Mouse (Mus musculus) hindbrain, embryonic 10.5 days (tissue): ENCODE results near the gene Dclk1. TPM values are rescaled to one million over a fixed set of nuclear protein-coding genes. Genes with fewer than 3 reads are reported as not detected.

Source experiments
- DNase-seq: peaks from one replicate; pipeline ENCODE4 v3.0.0-alpha.2; 2017; ENCODE audit warnings: low spot score
- H3K27ac ChIP-seq: fragments of 300-500 bp; sonication (generic); 2 replicates; pipeline ENCODE4 v1.5.1; 2016; ENCODE audit warnings: mild to moderate bottlenecking, moderate library complexity
- H3K27me3 ChIP-seq: fragments of 300-500 bp; sonication (generic); 2 replicates; pipeline ENCODE4 v1.6.1; 2016; ENCODE audit warnings: mild to moderate bottlenecking; ENCODE audit not compliant: poor library complexity, insufficient read depth, severe bottlenecking
- H3K36me3 ChIP-seq: fragments of 300-500 bp; sonication (generic); 2 replicates; pipeline ENCODE4 v1.6.1; 2016; ENCODE audit warnings: mild to moderate bottlenecking, moderate library complexity
- H3K4me1 ChIP-seq: fragments of 300-500 bp; sonication (generic); replicated peaks from 2 replicates; pipeline ENCODE4 v1.6.1; 2016; ENCODE audit warnings: mild to moderate bottlenecking
- H3K4me3 ChIP-seq: fragments of 300-500 bp; sonication (generic); 2 replicates; pipeline ENCODE4 v1.5.1; 2016; ENCODE audit warnings: mild to moderate bottlenecking, moderate library complexity
- H3K9me3 ChIP-seq: fragments of 300-500 bp; sonication (generic); 2 replicates; pipeline ENCODE4 v1.6.1; 2016; ENCODE audit warnings: mild to moderate bottlenecking, moderate library complexity
- WGBS: fragments of 180-500 bp; shearing (Covaris S2); methylation state at CpG from one replicate; pipeline ENCODE4 v1.1.7; 2016; 5-methylcytosine and 5-hydroxymethylcytosine counted together
- polyA plus RNA-seq: library from polyadenylated mRNA; unstranded; fragments of >200 nt; fragmentation: Nextera tagmentation; extraction: Ambion mirVana; gene quantifications from 2 replicates; pipeline ENCODE4 v1.2.1, GENCODE M21; 2016

The Dclk1 gene
- polyA plus RNA-seq, 1 experiment from 2014 or later, result 81.6 TPM

GRCm38 (mm10) chr3:55535591-55536200 lies 293.5 kb downstream of the Dclk1 start:
- no peak overlapping the region for H3K4me3 ChIP-seq
- H3K27ac ChIP-seq, result no peak overlapping the region
- 90% methylated on average over 9 of the region's 9 CpGs for WGBS
- DNase-seq, result no peak
- no peaks in the 10 kb centered on the region for H3K27me3 ChIP-seq
- H3K36me3 ChIP-seq, result no peaks in the 10 kb centered on the region
- peaks cover 24% of the 10 kb centered on the region for H3K4me1 ChIP-seq
- no peaks in the 10 kb centered on the region for H3K9me3 ChIP-seq

- Histone ChIP-seq H3K9me3 (no peaks in the 10 kb centered on the region), H3K36me3 (no peaks in the 10 kb centered on the region), H3K27me3 (no peaks in the 10 kb centered on the region), H3K27ac (no peak overlapping the region), H3K4me3 (no peak overlapping the region), H3K4me1 (peaks cover 26% of the 10 kb centered on the region)
- DNase-seq, result no peak
- WGBS, result 65% methylated on average over 6 of the region's 6 CpGs
These were observed 294.7 kb downstream of the Dclk1 start for GRCm38 (mm10) chr3:55536901-55537300.

- H3K9me3 ChIP-seq, result no peaks in the 10 kb centered on the region
- WGBS, result 67% methylated on average over 5 of the region's 5 CpGs
- H3K36me3 ChIP-seq, result no peaks in the 10 kb centered on the region
- no peak overlapping the region for H3K4me3 ChIP-seq
- no peak overlapping the region for H3K27ac ChIP-seq
- H3K4me1 ChIP-seq, result peaks cover 34% of the 10 kb centered on the region
- no peaks in the 10 kb centered on the region for H3K27me3 ChIP-seq
- no peak for DNase-seq
These were observed 295.6 kb downstream of the Dclk1 start for GRCm38 (mm10) chr3:55537714-55538113.

- H3K9me3 ChIP-seq, result no peaks in the 10 kb centered on the region
- H3K36me3 ChIP-seq, result no peaks in the 10 kb centered on the region
- no peak overlapping the region for H3K27ac ChIP-seq
- no peak for DNase-seq
- H3K27me3 ChIP-seq, result no peaks in the 10 kb centered on the region
- no peak overlapping the region for H3K4me3 ChIP-seq
- peaks cover 47% of the 10 kb centered on the region for H3K4me1 ChIP-seq
- 77% methylated on average over 4 of the region's 4 CpGs for WGBS
These were observed 297.2 kb downstream of the Dclk1 start for GRCm38 (mm10) chr3:55539400-55539799.

GRCm38 (mm10) chr3:55539811-55540293 lies 297.7 kb downstream of the Dclk1 start:
- 85% methylated on average over 12 of the region's 12 CpGs for WGBS
- no peaks in the 10 kb centered on the region for H3K27me3 ChIP-seq
- H3K36me3 ChIP-seq, result no peaks in the 10 kb centered on the region
- no peak for DNase-seq
- no peak overlapping the region for H3K27ac ChIP-seq
- no peak overlapping the region for H3K4me3 ChIP-seq
- peaks cover 51% of the 10 kb centered on the region for H3K4me1 ChIP-seq
- no peaks in the 10 kb centered on the region for H3K9me3 ChIP-seq

GRCm38 (mm10) chr3:55540406-55541140 lies 298.4 kb downstream of the Dclk1 start:
- Histone ChIP-seq H3K4me3 (no peak overlapping the region), H3K27ac (no peak overlapping the region), H3K9me3 (no peaks in the 10 kb centered on the region), H3K27me3 (no peaks in the 10 kb centered on the region), H3K4me1 (peaks cover 52% of the 10 kb centered on the region), H3K36me3 (no peaks in the 10 kb centered on the region)
- WGBS, result 91% methylated on average over 6 of the region's 6 CpGs
- no peak for DNase-seq

GRCm38 (mm10) chr3:55541799-55542198 lies 299.6 kb downstream of the Dclk1 start:
- no peaks in the 10 kb centered on the region for H3K27me3 ChIP-seq
- peak overlapping the region; percentile 70 for H3K27ac ChIP-seq
- H3K36me3 ChIP-seq, result no peaks in the 10 kb centered on the region
- H3K4me1 ChIP-seq, result peaks cover 49% of the 10 kb centered on the region
- no peak overlapping the region for H3K4me3 ChIP-seq
- DNase-seq, result no peak
- H3K9me3 ChIP-seq, result no peaks in the 10 kb centered on the region
- 89% methylated on average over 1 of the region's 1 CpGs for WGBS

- Histone ChIP-seq H3K27ac (peak overlapping the region; percentile 70), H3K4me1 (peaks cover 46% of the 10 kb centered on the region), H3K9me3 (no peaks in the 10 kb centered on the region), H3K4me3 (no peak overlapping the region), H3K36me3 (no peaks in the 10 kb centered on the region), H3K27me3 (no peaks in the 10 kb centered on the region)
- 7% methylated on average over 8 of the region's 8 CpGs for WGBS
- DNase-seq, result peak; percentile 56
These were observed 300.1 kb downstream of the Dclk1 start for GRCm38 (mm10) chr3:55542310-55542709.

GRCm38 (mm10) chr3:55542947-55543346 lies 300.8 kb downstream of the Dclk1 start:
- H3K36me3 ChIP-seq, result no peaks in the 10 kb centered on the region
- H3K27ac ChIP-seq, result peak overlapping the region; percentile 70
- 80% methylated on average over 16 of the region's 16 CpGs for WGBS
- no peak overlapping the region for H3K4me3 ChIP-seq
- no peaks in the 10 kb centered on the region for H3K27me3 ChIP-seq
- H3K9me3 ChIP-seq, result no peaks in the 10 kb centered on the region
- no peak for DNase-seq
- peaks cover 40% of the 10 kb centered on the region for H3K4me1 ChIP-seq

GRCm38 (mm10) chr3:55543929-55544684 lies 301.9 kb downstream of the Dclk1 start:
- no peak for DNase-seq
- Histone ChIP-seq H3K9me3 (no peaks in the 10 kb centered on the region), H3K27me3 (no peaks in the 10 kb centered on the region), H3K27ac (0 out of 2 replicates have a peak overlapping the region, but pooled peaks have one; percentile 9), H3K4me1 (peaks cover 34% of the 10 kb centered on the region), H3K36me3 (no peaks in the 10 kb centered on the region), H3K4me3 (no peak overlapping the region)
- 65% methylated on average over 13 of the region's 13 CpGs for WGBS

GRCm38 (mm10) chr3:55545296-55545695 lies 303.1 kb downstream of the Dclk1 start:
- DNase-seq, result no peak
- Histone ChIP-seq H3K4me1 (peaks cover 28% of the 10 kb centered on the region), H3K27me3 (no peaks in the 10 kb centered on the region), H3K4me3 (no peak overlapping the region), H3K36me3 (no peaks in the 10 kb centered on the region), H3K9me3 (no peaks in the 10 kb centered on the region), H3K27ac (peak overlapping the region; percentile 23; the same call in 1 of the 2 replicates)
- WGBS, result 75% methylated on average over 3 of the region's 3 CpGs

GRCm38 (mm10) chr3:55545916-55546315 lies 303.8 kb downstream of the Dclk1 start:
- no peaks in the 10 kb centered on the region for H3K36me3 ChIP-seq
- H3K4me3 ChIP-seq, result no peak overlapping the region
- WGBS, result 91% methylated on average over 9 of the region's 9 CpGs
- no peaks in the 10 kb centered on the region for H3K9me3 ChIP-seq
- H3K4me1 ChIP-seq, result peaks cover 28% of the 10 kb centered on the region
- no peaks in the 10 kb centered on the region for H3K27me3 ChIP-seq
- no peak overlapping the region for H3K27ac ChIP-seq
- DNase-seq, result no peak

GRCm38 (mm10) chr3:55547106-55547505 lies 304.9 kb downstream of the Dclk1 start:
- no peaks in the 10 kb centered on the region for H3K9me3 ChIP-seq
- H3K4me1 ChIP-seq, result peaks cover 25% of the 10 kb centered on the region
- WGBS, result 80% methylated on average over 2 of the region's 2 CpGs
- no peaks in the 10 kb centered on the region for H3K36me3 ChIP-seq
- H3K4me3 ChIP-seq, result no peak overlapping the region
- no peaks in the 10 kb centered on the region for H3K27me3 ChIP-seq
- no peak for DNase-seq
- H3K27ac ChIP-seq, result no peak overlapping the region
